Mouse (Mus musculus) erythroid progenitor cell, adult 5-6 weeks (primary cell): ENCODE results near the gene Spef1. TPM values are rescaled to one million over a fixed set of nuclear protein-coding genes. Genes with fewer than 3 reads are reported as not detected.

ENCODE experiments used
- ATAC-seq: replicated peaks from 2 replicates; pipeline ENCODE4 v1.8.0; 2016; ENCODE audit warnings: moderate number of reproducible peaks, mild to moderate bottlenecking, moderate TSS enrichment, inconsistent platforms; ENCODE audit not compliant: poor library complexity, low FRiP score, severe bottlenecking
- total RNA-seq, 2 experiments: library from RNA; stranded (forward) in 1 of 2; stranded (reverse) in 1 of 2; fragments of 150-400 nt in 1 of 2; fragments of 186-747, 209-891 nt in 1 of 2; gene quantifications; 2 replicates each; pipeline versions ENCODE4 v1.2.3 to v1.2.4; 2015 to 2017; ENCODE audit warnings: low replicate concordance in 2 of 2

Spef1 gene
- total RNA-seq, 2 experiments from 2014 or later = 4.6 to 6.4 TPM

GRCm38 (mm10) chr2:131175945-131176309, 11.2 kb downstream of the Spef1 start:
- no peak for ATAC-seq

- no peak for ATAC-seq
These were observed 11.7 kb downstream of the Spef1 start for GRCm38 (mm10) chr2:131175286-131175944.

- ATAC-seq = peak; percentile 75
These were observed 12.4 kb downstream of the Spef1 start for GRCm38 (mm10) chr2:131174700-131175099.

GRCm38 (mm10) chr2:131172322-131172721, 14.8 kb downstream of the Spef1 start:
- ATAC-seq = no peak

- ATAC-seq = no peak
These were observed 15.5 kb downstream of the Spef1 start for GRCm38 (mm10) chr2:131171401-131172104.

GRCm38 (mm10) chr2:131170936-131171335, 16.1 kb downstream of the Spef1 start:
- ATAC-seq = no peak

GRCm38 (mm10) chr2:131168914-131169313, 18.2 kb downstream of the Spef1 start:
- ATAC-seq = no peak

GRCm38 (mm10) chr2:131167984-131168383, 19.1 kb downstream of the Spef1 start:
- no peak for ATAC-seq

- no peak for ATAC-seq
These were observed 20.9 kb downstream of the Spef1 start for GRCm38 (mm10) chr2:131166172-131166571.

- ATAC-seq = no peak
These were observed 23.2 kb downstream of the Spef1 start for GRCm38 (mm10) chr2:131163924-131164323.

- peak; percentile 16 for ATAC-seq
These were observed 26.4 kb downstream of the Spef1 start for GRCm38 (mm10) chr2:131160671-131161111.

- peak; percentile 91 for ATAC-seq
These were observed 27.0 kb downstream of the Spef1 start, which contains the start of gene 1700037H04Rik for GRCm38 (mm10) chr2:131159938-131160581. Gene 1700037H04Rik, minus strand, starts transcription at chr2:131160081.

GRCm38 (mm10) chr2:131159491-131159910, 27.6 kb downstream of the Spef1 start:
- peak; percentile 76 for ATAC-seq

- ATAC-seq = no peak
These were observed 30.1 kb downstream of the Spef1 start for GRCm38 (mm10) chr2:131156987-131157386.

- ATAC-seq = no peak
These were observed 33.0 kb downstream of the Spef1 start for GRCm38 (mm10) chr2:131154036-131154435.

GRCm38 (mm10) chr2:131152166-131152730, 34.8 kb downstream of the Spef1 start:
- ATAC-seq = peak; percentile 96

GRCm38 (mm10) chr2:131149254-131149578, 37.9 kb downstream of the Spef1 start:
- no peak for ATAC-seq

- no peak for ATAC-seq
These were observed 38.5 kb downstream of the Spef1 start for GRCm38 (mm10) chr2:131148353-131149253.

GRCm38 (mm10) chr2:131147043-131147365, 40.1 kb downstream of the Spef1 start:
- ATAC-seq = no peak
